Mouse (Mus musculus) limb, embryonic 10.5 days (tissue): ENCODE data around the gene Oaf. TPM values are rescaled to one million over a fixed set of nuclear protein-coding genes. Genes with fewer than 3 reads are reported as not detected.
A peak's percentile ranks its signal among the peaks of the same experiment; 100 is the strongest.

ENCODE experiments used
- DNase-seq: peaks from one replicate; pipeline ENCODE4 v3.0.0-alpha.2; 2017; ENCODE audit warnings: low spot score
- H3K27ac ChIP-seq: fragments of 300-500 bp; sonication (generic); 2 replicates; pipeline ENCODE4 v1.5.1; 2016; ENCODE audit warnings: mild to moderate bottlenecking
- H3K27me3 ChIP-seq: fragments of 300-500 bp; sonication (generic); 2 replicates; pipeline ENCODE4 v1.6.1; 2016; ENCODE audit warnings: low read depth, mild to moderate bottlenecking; ENCODE audit not compliant: poor library complexity, severe bottlenecking
- H3K36me3 ChIP-seq: fragments of 300-500 bp; sonication (generic); 2 replicates; pipeline ENCODE4 v1.6.1; 2016; ENCODE audit warnings: mild to moderate bottlenecking, moderate library complexity
- H3K4me1 ChIP-seq: fragments of 300-500 bp; sonication (generic); 2 replicates; pipeline ENCODE4 v1.6.1; 2016
- H3K4me3 ChIP-seq: fragments of 300-500 bp; sonication (generic); 2 replicates; pipeline ENCODE4 v1.5.1; 2016; ENCODE audit warnings: mild to moderate bottlenecking, moderate library complexity
- H3K9me3 ChIP-seq: fragments of 300-500 bp; sonication (generic); replicated peaks from 2 replicates; pipeline ENCODE4 v1.6.1; 2016; ENCODE audit warnings: mild to moderate bottlenecking
- WGBS: fragments of 180-500 bp; shearing (Covaris S2); methylation state at CpG from one replicate; pipeline ENCODE4 v1.1.7; 2016; 5-methylcytosine and 5-hydroxymethylcytosine counted together
- polyA plus RNA-seq: library from polyadenylated mRNA; unstranded; fragments of >200 nt; fragmentation: Nextera tagmentation; extraction: Ambion mirVana; gene quantifications from 2 replicates; pipeline ENCODE4 v1.2.1, GENCODE M21; 2016

Gene Oaf
- polyA plus RNA-seq, 1 experiment from 2014 or later: 87.4 TPM

GRCm38 (mm10) chr9:43200212-43200611, 39.5 kb downstream of the Oaf start:
- Histone ChIP-seq H3K27ac (no peak overlapping the region), H3K9me3 (no peaks in the 10 kb centered on the region), H3K4me3 (peak overlapping the region; percentile 21; the same call in 1 of the 2 replicates), H3K36me3 (no peaks in the 10 kb centered on the region), H3K4me1 (peaks cover 13% of the 10 kb centered on the region), H3K27me3 (peaks cover 74% of the 10 kb centered on the region)
- DNase-seq: no peak
- 4% methylated on average over 5 of the region's 5 CpGs for WGBS

- Histone ChIP-seq H3K9me3 (no peaks in the 10 kb centered on the region), H3K27me3 (peaks cover 43% of the 10 kb centered on the region), H3K36me3 (no peaks in the 10 kb centered on the region), H3K4me3 (no peak overlapping the region), H3K4me1 (peaks cover 13% of the 10 kb centered on the region), H3K27ac (no peak overlapping the region)
- WGBS: 13% methylated on average over 9 of the region's 9 CpGs
- no peak for DNase-seq
Observed at GRCm38 (mm10) chr9:43194001-43194400, 45.7 kb downstream of the Oaf start.

- H3K27me3 ChIP-seq: peaks cover 33% of the 10 kb centered on the region
- DNase-seq: no peak
- H3K27ac ChIP-seq: no peak overlapping the region
- WGBS: 43% methylated on average over 4 of the region's 4 CpGs
- H3K4me3 ChIP-seq: no peak overlapping the region
- no peaks in the 10 kb centered on the region for H3K9me3 ChIP-seq
- no peaks in the 10 kb centered on the region for H3K36me3 ChIP-seq
- peaks cover 13% of the 10 kb centered on the region for H3K4me1 ChIP-seq
Observed at GRCm38 (mm10) chr9:43191561-43191960, 48.1 kb downstream of the Oaf start.

- H3K9me3 ChIP-seq: no peaks in the 10 kb centered on the region
- no peak for DNase-seq
- no peak overlapping the region for H3K27ac ChIP-seq
- no peak overlapping the region for H3K4me3 ChIP-seq
- peaks cover 3% of the 10 kb centered on the region for H3K4me1 ChIP-seq
- WGBS: 57% methylated on average over 3 of the region's 3 CpGs
- peaks cover 23% of the 10 kb centered on the region for H3K27me3 ChIP-seq
- H3K36me3 ChIP-seq: no peaks in the 10 kb centered on the region
Observed at GRCm38 (mm10) chr9:43189021-43189356, 50.7 kb downstream of the Oaf start.

GRCm38 (mm10) chr9:43188309-43189020, 51.2 kb downstream of the Oaf start:
- Histone ChIP-seq H3K4me1 (no peaks in the 10 kb centered on the region), H3K27me3 (peaks cover 18% of the 10 kb centered on the region), H3K36me3 (no peaks in the 10 kb centered on the region), H3K9me3 (no peaks in the 10 kb centered on the region), H3K4me3 (no peak overlapping the region), H3K27ac (no peak overlapping the region)
- WGBS: 68% methylated on average over 12 of the region's 12 CpGs
- no peak for DNase-seq

GRCm38 (mm10) chr9:43179614-43180013, 60.1 kb downstream of the Oaf start:
- 55% methylated on average over 5 of the region's 5 CpGs for WGBS
- no peaks in the 10 kb centered on the region for H3K9me3 ChIP-seq
- peaks cover 6% of the 10 kb centered on the region for H3K4me1 ChIP-seq
- no peaks in the 10 kb centered on the region for H3K27me3 ChIP-seq
- no peak for DNase-seq
- no peaks in the 10 kb centered on the region for H3K36me3 ChIP-seq
- no peak overlapping the region for H3K4me3 ChIP-seq
- no peak overlapping the region for H3K27ac ChIP-seq

GRCm38 (mm10) chr9:43178172-43178571, 61.5 kb downstream of the Oaf start:
- H3K27ac ChIP-seq: no peak overlapping the region
- no peak overlapping the region for H3K4me3 ChIP-seq
- 63% methylated on average over 7 of the region's 7 CpGs for WGBS
- no peaks in the 10 kb centered on the region for H3K36me3 ChIP-seq
- peaks cover 6% of the 10 kb centered on the region for H3K4me1 ChIP-seq
- no peaks in the 10 kb centered on the region for H3K9me3 ChIP-seq
- no peak for DNase-seq
- no peaks in the 10 kb centered on the region for H3K27me3 ChIP-seq

Other genes with a start within 250 kb of the Oaf start
- gene Arhgef12, start 132.7 kb downstream of the Oaf start, polyA plus RNA-seq: 9.0 and 9.3 TPM in 2 replicates
- gene Tmem136, start 123.3 kb downstream of the Oaf start, polyA plus RNA-seq: 8.9 and 9.9 TPM in 2 replicates
- gene Pou2f3, start 29.5 kb downstream of the Oaf start, polyA plus RNA-seq: 0.08 TPM in 1 of 2 replicates, not detected in the other
- gene Trim29, start 70.9 kb upstream of the Oaf start, polyA plus RNA-seq: 5.8 and 5.9 TPM in 2 replicates